Comparison of ENCODE assay signal across 8 mouse cellular contexts in the genomic region with DNA sequence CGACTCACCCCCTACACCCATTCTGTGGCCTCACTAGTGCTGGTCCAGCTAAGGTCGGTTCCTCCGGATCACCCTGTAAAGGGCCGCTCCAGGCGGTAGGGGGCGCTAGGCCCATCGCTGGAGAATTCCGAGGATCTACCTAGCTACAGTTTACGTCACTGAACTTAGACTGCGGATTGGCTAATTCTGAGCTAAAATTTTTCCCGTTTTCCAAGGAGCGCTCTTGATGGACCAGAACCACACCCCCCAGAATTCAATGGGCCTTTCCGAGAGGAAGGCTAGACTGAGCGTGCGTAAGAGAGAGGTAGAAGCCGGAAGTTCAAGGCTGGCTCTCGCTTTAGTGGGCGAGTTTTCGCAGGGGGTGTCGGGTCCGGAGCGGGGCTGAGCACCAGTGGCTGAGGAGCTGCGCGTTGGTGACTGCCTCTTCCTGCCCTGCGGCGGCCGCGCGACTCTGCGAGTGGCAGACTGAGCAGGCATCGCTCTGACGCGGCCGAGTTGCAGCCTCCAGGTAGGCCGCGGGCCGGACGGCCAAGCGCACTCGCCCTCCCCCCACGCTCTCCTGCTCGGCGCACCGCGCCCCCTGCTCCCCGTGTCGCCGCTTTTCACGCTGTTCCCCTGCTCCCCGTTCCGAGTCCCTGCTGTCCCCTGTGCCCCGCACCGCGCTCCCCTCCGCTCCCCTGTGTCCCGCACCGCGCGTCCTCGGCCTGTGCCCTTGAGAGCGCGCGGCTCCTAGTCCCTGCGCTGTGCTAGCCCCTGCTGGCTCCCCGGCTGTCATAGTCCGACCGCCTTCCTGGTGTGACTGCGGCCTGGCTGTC. TPM values are rescaled to one million over a fixed set of nuclear protein-coding genes. Genes with fewer than 3 reads are reported as not detected.
DNase-seq lines count a peak whose midpoint lies in the region; ATAC-seq and TF ChIP-seq lines count a peak whose summit lies in the region.

A gene (plus strand): TSS at position 278 of the 815 bp plus-strand sequence.

- H3K4me1 ChIP-seq in erythroblast, embryonic 14.5 days (ENCODE audit: control insufficient read depth), result peaks cover 33% of the 10 kb centered on the region
- peaks cover 26% of the 10 kb centered on the region for H3K4me1 ChIP-seq in heart, embryonic 11.5 days (ENCODE audit: control insufficient read depth, insufficient read depth, low read length)
- H3K4me1 ChIP-seq in kidney, embryonic 16.5 days (ENCODE audit: insufficient read depth, low read length), result peaks cover 29% of the 10 kb centered on the region
- peaks cover 35% of the 10 kb centered on the region for H3K4me1 ChIP-seq in liver, adult 2 months (ENCODE audit: control insufficient read depth, insufficient read depth, low read length)

- peak within 1 kb of the TSS; percentile 95 for H3K27ac ChIP-seq in heart, embryonic 11.5 days (ENCODE audit: low read depth, low read length)
- H3K27ac ChIP-seq in kidney, embryonic 16.5 days (ENCODE audit: low read length), result peak within 1 kb of the TSS; percentile 98
- peak within 1 kb of the TSS; percentile 74 for H3K27ac ChIP-seq in liver, adult 2 months (replicated peaks; ENCODE audit: insufficient read depth, low read depth, low read length)

- under 1% methylated on average over 53 of the region's 68 CpGs for WGBS in heart, embryonic 11.5 days (ENCODE audit: insufficient replicate concordance)
- under 1% methylated on average over 63 of the region's 68 CpGs for WGBS in kidney, embryonic 16.5 days
- whole genome bisulfite sequencing in liver, adult 2 months, result under 1% methylated on average over 67 of the region's 68 CpGs

- H3K4me2 ChIP-seq in heart, embryonic 11.5 days, result peak within 1 kb of the TSS; percentile 83
- peak within 1 kb of the TSS; percentile 70 for H3K4me2 ChIP-seq in kidney, embryonic 16.5 days (replicated peaks; ENCODE audit: low read depth, low read length)
- H3K4me2 ChIP-seq in myocyte (ENCODE audit: low read depth), result peak within 1 kb of the TSS; percentile 97

- H3K79me3 ChIP-seq in C2C12 (ENCODE audit: low read depth), result peaks cover 20% of the 10 kb centered on the region

- H3K4me3 ChIP-seq in C2C12 (ENCODE audit: insufficient read depth, poor library complexity, severe bottlenecking), result peak within 1 kb of the TSS; percentile 91
- peak within 1 kb of the TSS; percentile 90 for H3K4me3 ChIP-seq in erythroblast, embryonic 14.5 days (replicated peaks)
- H3K4me3 ChIP-seq in heart, embryonic 11.5 days (ENCODE audit: low read depth, low read length), result peak within 1 kb of the TSS; percentile 94
- H3K4me3 ChIP-seq in kidney, embryonic 16.5 days (ENCODE audit: low read length), result peak within 1 kb of the TSS; percentile 82
- peak within 1 kb of the TSS; percentile 83 for H3K4me3 ChIP-seq in liver, adult 2 months (ENCODE audit: insufficient read depth, low read depth, low read length)
- peak within 1 kb of the TSS; percentile 52 for H3K4me3 ChIP-seq in myocyte

- peak; percentile 67 for TF ChIP-seq POLR2A in brain, embryonic 14.5 days (IDR thresholded peaks at IDR 0.05; ENCODE audit: borderline replicate concordance, extremely low read depth, insufficient read depth, insufficient read length, poor library complexity, severe bottlenecking)
- TF ChIP-seq POLR2A in liver, adult 2 months (IDR thresholded peaks at IDR 0.05; ENCODE audit: extremely low read depth, insufficient read depth, low read length), result peak; percentile 81; the same call in 1 of the 2 replicates
- peak; percentile 97 for TF ChIP-seq POLR2A in myocyte (IDR thresholded peaks at IDR 0.05; ENCODE audit: insufficient read length, low read depth)

- ATAC-seq in heart, embryonic 11.5 days (replicated peaks; ENCODE audit: insufficient number of reproducible peaks, low FRiP score, low TSS enrichment), result peak; percentile 89
- peak; percentile 94 for ATAC-seq in kidney, embryonic 16.5 days (ENCODE audit: low FRiP score, low TSS enrichment)

- H3K36me3 ChIP-seq in C2C12 (ENCODE audit: control insufficient read depth, insufficient read depth) (peaks cover 21% of the 10 kb centered on the region), myocyte (ENCODE audit: control insufficient read depth, insufficient read depth) (peaks cover 18% of the 10 kb centered on the region)
- peaks cover 21% of the 10 kb centered on the region for H3K36me3 ChIP-seq in erythroblast, embryonic 14.5 days (ENCODE audit: control insufficient read depth)
- H3K36me3 ChIP-seq in heart, embryonic 11.5 days (ENCODE audit: control insufficient read depth, insufficient read depth, low read length), result peaks cover 16% of the 10 kb centered on the region
- H3K36me3 ChIP-seq in kidney, embryonic 16.5 days (ENCODE audit: insufficient read depth, low read length), result peaks cover 24% of the 10 kb centered on the region
- H3K36me3 ChIP-seq in liver, adult 2 months (ENCODE audit: control insufficient read depth, insufficient read depth, low read length), result peaks cover 5% of the 10 kb centered on the region; the same call in 1 of the 2 replicates
- H3K36me3 ChIP-seq in splenic B cell, adult 2 months (ENCODE audit: control insufficient read depth, insufficient read depth, low read length, poor library complexity, severe bottlenecking), result peaks cover 8% of the 10 kb centered on the region; the same call in 1 of the 2 replicates

- H3ac ChIP-seq in C2C12 (ENCODE audit: control insufficient read depth, insufficient read length, low read depth) (peak within 1 kb of the TSS; percentile 87), myocyte (ENCODE audit: control insufficient read depth, insufficient read length) (peak within 1 kb of the TSS; percentile 77)

- peak; percentile 100 for DNase-seq in brain, embryonic 14.5 days (ENCODE audit: low read depth)
- DNase-seq in liver, adult 2 months (ENCODE audit: extremely low read depth, low read depth, low spot score), result peak; percentile 99
- DNase-seq in splenic B cell, adult 2 months (ENCODE audit: low read depth, low spot score), result peak; percentile 97

- peak; percentile 95 for TF ChIP-seq CTCF in C2C12 (IDR thresholded peaks at IDR 0.05; ENCODE audit: control insufficient read depth, insufficient read depth, insufficient read length)
- peak; percentile 99 for TF ChIP-seq CTCF in brain, embryonic 14.5 days (IDR thresholded peaks at IDR 0.05; ENCODE audit: borderline replicate concordance, extremely low read depth, insufficient read depth, insufficient read length)
- TF ChIP-seq CTCF in liver, adult 2 months (IDR thresholded peaks at IDR 0.05; ENCODE audit: low read depth, low read length), result peak; percentile 98

- peaks cover 4% of the 10 kb centered on the region for H3K9me3 ChIP-seq in erythroblast, embryonic 14.5 days (ENCODE audit: control insufficient read depth, low read length)
- no peaks in the 10 kb centered on the region; the same call in 1 of the 2 replicates for H3K9me3 ChIP-seq in heart, embryonic 11.5 days (replicated peaks; ENCODE audit: control insufficient read depth, low read length)
- peaks cover 5% of the 10 kb centered on the region for H3K9me3 ChIP-seq in kidney, embryonic 16.5 days (ENCODE audit: low read length)

- H3K27me3 ChIP-seq in C2C12 (ENCODE audit: control insufficient read depth, insufficient read depth, insufficient read length), result no peaks in the 10 kb centered on the region
- peaks cover 11% of the 10 kb centered on the region for H3K27me3 ChIP-seq in erythroblast, embryonic 14.5 days (ENCODE audit: control insufficient read depth)
- H3K27me3 ChIP-seq in heart, embryonic 11.5 days (ENCODE audit: control insufficient read depth, insufficient read depth, low read length), result no peaks in the 10 kb centered on the region
- H3K27me3 ChIP-seq in kidney, embryonic 16.5 days (ENCODE audit: insufficient read depth, low read length), result no peaks in the 10 kb centered on the region
- no peaks in the 10 kb centered on the region for H3K27me3 ChIP-seq in liver, adult 2 months (ENCODE audit: control insufficient read depth, insufficient read depth, low read length)
- no peaks in the 10 kb centered on the region for H3K27me3 ChIP-seq in myocyte (ENCODE audit: control insufficient read depth, insufficient read depth, insufficient read length)
- H3K27me3 ChIP-seq in splenic B cell, adult 2 months (ENCODE audit: control insufficient read depth, insufficient read depth, low read length, poor library complexity, severe bottlenecking), result no peaks in the 10 kb centered on the region

- peak within 1 kb of the TSS; percentile 93 for H3K9ac ChIP-seq in heart, embryonic 11.5 days (ENCODE audit: low read depth, low read length)
- H3K9ac ChIP-seq in kidney, embryonic 16.5 days (replicated peaks; ENCODE audit: low read length), result peak within 1 kb of the TSS; percentile 88
- peak within 1 kb of the TSS; percentile 87 for H3K9ac ChIP-seq in liver, adult 2 months (ENCODE audit: low read depth, low read length)

- H3K79me2 ChIP-seq in C2C12 (ENCODE audit: control insufficient read depth, insufficient read depth), result peaks cover 32% of the 10 kb centered on the region
- peaks cover 2% of the 10 kb centered on the region; the same call in 1 of the 2 replicates for H3K79me2 ChIP-seq in liver, adult 2 months (ENCODE audit: control insufficient read depth, insufficient read depth, low read length)
- H3K79me2 ChIP-seq in myocyte (ENCODE audit: control insufficient read depth, insufficient read depth), result peaks cover 29% of the 10 kb centered on the region

TF ChIP-seq in C2C12, 6 proteins besides CTCF, POLR2A, EP300 and RAD21:
- no peak for TF ChIP-seq MYOG (IDR thresholded peaks at IDR 0.05; ENCODE audit: control insufficient read depth, extremely low read depth, insufficient read length)
- no peak for TF ChIP-seq USF1 (IDR thresholded peaks at IDR 0.05; ENCODE audit: low read depth)
- peak; percentile 59 for TF ChIP-seq MAX (IDR thresholded peaks at IDR 0.05)
- no peak for TF ChIP-seq MYOD1 (IDR thresholded peaks at IDR 0.05; ENCODE audit: control insufficient read depth, insufficient read length, low read depth)

TF ChIP-seq in myocyte, 11 proteins besides CTCF, POLR2A, EP300 and RAD21:
- TF ChIP-seq POLR2AphosphoS2 (IDR thresholded peaks at IDR 0.05; ENCODE audit: insufficient read length, low read depth), result peak; percentile 94
- peak in 1 of 3 experiments; percentile 42 for TF ChIP-seq MYOD1 (IDR thresholded peaks at IDR 0.05; ENCODE audit: control insufficient read depth in 1 of 3, insufficient read length in 2 of 3, low read depth in 2 of 3)
- no peak for TF ChIP-seq SRF (IDR thresholded peaks at IDR 0.05; ENCODE audit: control insufficient read depth, insufficient read length, low read depth)
- no peak for TF ChIP-seq E2F4 (IDR thresholded peaks at IDR 0.05; ENCODE audit: insufficient read depth)
- peak; percentile 14 for TF ChIP-seq TCF3 (IDR thresholded peaks at IDR 0.05; ENCODE audit: insufficient read length, low read depth)
- TF ChIP-seq REST (IDR thresholded peaks at IDR 0.05; ENCODE audit: insufficient read depth, insufficient read length), result peak; percentile 38
TF ChIP-seq in myocyte: peak in this region for 4.

RNA-seq across cellular contexts. Expression of the gene that starts here (rescaled TPM):
- 210 TPM for polyA plus RNA-seq in C2C12 (2012; fragmentation: generic; extraction: Trizol)
- polyA plus RNA-seq in brain, embryonic 14.5 days (2012; rRNA removed), result 149 and 249 TPM in 2 replicates
- polyA plus RNA-seq in erythroblast, embryonic 14.5 days (2012), result 5.7 and 7.1 TPM in 2 replicates
- 176 and 187 TPM in 2 replicates for polyA plus RNA-seq in heart, embryonic 11.5 days (2014; fragmentation: Nextera tagmentation; extraction: Ambion mirVana)
- 193 and 197 TPM in 2 replicates for polyA plus RNA-seq in kidney, embryonic 16.5 days (2015; fragmentation: Nextera tagmentation; extraction: Ambion mirVana)
- total RNA-seq in liver, adult 2 months (2014; rRNA removed), result 58.6 and 70.0 TPM in 2 replicates
- polyA plus RNA-seq in liver, adult 2 months (2012; rRNA removed), result 115 and 117 TPM in 2 replicates
- 410 TPM for polyA plus RNA-seq in myocyte (2012; fragmentation: generic; extraction: Trizol)

Comparison
In these comparisons a context has a peak if more than half of its experiments do, and no peak if none do; other contexts are left out.
1. Peak in every context shown above with its lines: DNase-seq, ATAC-seq, H3K4me3 ChIP-seq and H3K27ac ChIP-seq.
2. RNA of the gene that starts here (polyA plus RNA-seq): 410 TPM in myocyte (single experiment), 210 TPM in C2C12 (single experiment), 193 to 197 TPM in kidney, embryonic 16.5 days, 176 to 187 TPM in heart, embryonic 11.5 days, 149 to 249 TPM in brain, embryonic 14.5 days and 115 to 117 TPM in liver, adult 2 months; 5.7 to 7.1 TPM in erythroblast, embryonic 14.5 days; every median in the first group is over 10 times any median in the second.